In genomic region chr9:111460201-111460814, GRCm38 (mm10) we compare ENCODE assay signal across 10 mouse cellular contexts. TPM values are rescaled to one million over a fixed set of nuclear protein-coding genes. Genes with fewer than 3 reads are reported as not detected.
A peak's percentile ranks its signal among the peaks of the same experiment; 100 is the strongest.
DNase-seq lines count a peak whose midpoint lies in the region; ATAC-seq and TF ChIP-seq lines count a peak whose summit lies in the region.
"Had no signal": no experiment of that assay in that cellular context is flagged by ENCODE, and none has a peak within 500 bp of the region (broad histone marks: within the 10 kb centered on the region; RNA-seq: fewer than 3 reads in every experiment).

No protein-coding gene starts in this region.

- no peak overlapping the region for H3K9ac ChIP-seq in forebrain, postnatal 0 days
- no peak overlapping the region for H3K9ac ChIP-seq in neural tube, embryonic 11.5 days (ENCODE audit: low read length)

- H3K27ac ChIP-seq in forebrain, embryonic 10.5 days = peak overlapping the region; percentile 77
- H3K27ac ChIP-seq in forebrain, postnatal 0 days (ENCODE audit: low read depth, low read length) = no peak overlapping the region
- H3K27ac ChIP-seq in neural tube, embryonic 11.5 days (ENCODE audit: low read depth, low read length) = peak overlapping the region; percentile 5; the same call in 1 of the 2 replicates

- TF ChIP-seq CTCF in forebrain, postnatal 0 days (IDR thresholded peaks at IDR 0.05; ENCODE audit: low read depth) = no peak

- peak; percentile 28 for DNase-seq in forebrain, embryonic 10.5 days (ENCODE audit: extremely low spot score, low spot score)
- no peak for DNase-seq in forebrain, postnatal 0 days
- peak; percentile 36 for DNase-seq in forelimb bud, embryonic 11.5 days (ENCODE audit: low read depth, low spot score)
- peak; percentile 70 to 86 for DNase-seq in kidney, postnatal 25 days
- DNase-seq in neural tube, embryonic 11.5 days (ENCODE audit: low spot score) = peak; percentile 71
- no peak for DNase-seq in ovary, adult 18-20 months (ENCODE audit: low spot score)
- DNase-seq in gastrocnemius, adult 8-10 months (ENCODE audit: low spot score in 2 of 2) = no peak
- DNase-seq: gastrocnemius, postnatal 10 days; thymus, adult 2 months had no signal

- ATAC-seq in forebrain, postnatal 0 days = no peak
- ATAC-seq in neural tube, embryonic 11.5 days (ENCODE audit: insufficient read depth, low FRiP score, low TSS enrichment) = peak; percentile 92
- ATAC-seq in monocyte, adult 5-6 weeks (replicated peaks; ENCODE audit: insufficient number of reproducible peaks, low FRiP score, low TSS enrichment, poor library complexity, severe bottlenecking) = no peak

- no peaks in the 10 kb centered on the region for H3K36me3 ChIP-seq in forebrain, embryonic 10.5 days (replicated peaks)
- H3K36me3 ChIP-seq in forebrain, postnatal 0 days (ENCODE audit: insufficient read depth) = no peaks in the 10 kb centered on the region
- no peaks in the 10 kb centered on the region for H3K36me3 ChIP-seq in neural tube, embryonic 11.5 days (ENCODE audit: control insufficient read depth, insufficient read depth, low read length)

- H3K9me3 ChIP-seq in forebrain, embryonic 10.5 days = no peaks in the 10 kb centered on the region
- no peaks in the 10 kb centered on the region for H3K9me3 ChIP-seq in forebrain, postnatal 0 days (ENCODE audit: low read length)
- H3K9me3 ChIP-seq in neural tube, embryonic 11.5 days (ENCODE audit: control insufficient read depth, low read length) = no peaks in the 10 kb centered on the region

- H3K4me2 ChIP-seq in forebrain, postnatal 0 days (ENCODE audit: low read depth) = no peak overlapping the region
- H3K4me2 ChIP-seq in neural tube, embryonic 11.5 days (ENCODE audit: low read depth) = no peak overlapping the region

- H3K4me1 ChIP-seq in forebrain, embryonic 10.5 days = peaks cover 15% of the 10 kb centered on the region
- no peaks in the 10 kb centered on the region for H3K4me1 ChIP-seq in forebrain, postnatal 0 days (ENCODE audit: insufficient read depth)
- H3K4me1 ChIP-seq in neural tube, embryonic 11.5 days (ENCODE audit: control insufficient read depth, insufficient read depth, low read length) = peaks cover 5% of the 10 kb centered on the region; the same call in 1 of the 2 replicates

- WGBS in forebrain, embryonic 10.5 days = 23% methylated on average over 6 of the region's 6 CpGs
- 20% methylated on average over 6 of the region's 6 CpGs for WGBS in forebrain, postnatal 0 days
- WGBS in neural tube, embryonic 11.5 days = 26% methylated on average over 6 of the region's 6 CpGs

- H3K27me3 ChIP-seq in forebrain, embryonic 10.5 days (ENCODE audit: poor library complexity, severe bottlenecking) = no peaks in the 10 kb centered on the region
- H3K27me3 ChIP-seq in forebrain, postnatal 0 days (ENCODE audit: insufficient read depth, low read length) = no peaks in the 10 kb centered on the region
- H3K27me3 ChIP-seq in neural tube, embryonic 11.5 days (ENCODE audit: control insufficient read depth, insufficient read depth, low read length) = no peaks in the 10 kb centered on the region

- H3K4me3 ChIP-seq in forebrain, embryonic 10.5 days = no peak overlapping the region
- no peak overlapping the region for H3K4me3 ChIP-seq in forebrain, postnatal 0 days (ENCODE audit: low read depth, low read length)
- H3K4me3 ChIP-seq in neural tube, embryonic 11.5 days (ENCODE audit: low read depth, low read length) = no peak overlapping the region

RNA-seq across cellular contexts. Expression of gene Dclk3, which starts 21.4 kb away (rescaled TPM):
- polyA plus RNA-seq in forebrain, embryonic 10.5 days (2016; fragmentation: Nextera tagmentation; extraction: Ambion mirVana) = 0.14 and 0.21 TPM in 2 replicates
- 20.1 and 20.8 TPM in 2 replicates for total RNA-seq in forebrain, postnatal 0 days (2014; rRNA removed)
- polyA plus RNA-seq in forebrain, postnatal 0 days (2015; fragmentation: Nextera tagmentation; extraction: Ambion mirVana) = 8.6 and 11.6 TPM in 2 replicates
- 2.6 and 3.0 TPM in 2 replicates for polyA plus RNA-seq in neural tube, embryonic 11.5 days (2014; fragmentation: Nextera tagmentation; extraction: Ambion mirVana)
- total RNA-seq in monocyte, adult 5-6 weeks (2017) = not detected in 3 replicates
- total RNA-seq in gastrocnemius, adult 8-10 months (2022) = under 1 TPM; 0.12 to 0.44 (median 0.36) TPM

Comparison
In these comparisons a context has a peak if more than half of its experiments do, and no peak if none do; other contexts are left out.
1. DNase-seq: peak in forebrain, embryonic 10.5 days (single experiment), forelimb bud, embryonic 11.5 days (single experiment), kidney, postnatal 25 days (2 of 2) and neural tube, embryonic 11.5 days (single experiment); none in forebrain, postnatal 0 days (single experiment), ovary, adult 18-20 months (single experiment) and gastrocnemius, adult 8-10 months (0 of 2).
2. RNA of gene Dclk3, which starts 21.4 kb away (total RNA-seq): 20.1 to 20.8 TPM in forebrain, postnatal 0 days; 0.12 to 0.44 TPM in gastrocnemius, adult 8-10 months and not detected in monocyte, adult 5-6 weeks; every median in the first group is over 10 times any median in the second.